Mouse (Mus musculus) hindbrain, embryonic 15.5 days (tissue): ENCODE results near the gene Ccdc60. TPM values are rescaled to one million over a fixed set of nuclear protein-coding genes. Genes with fewer than 3 reads are reported as not detected.
A peak's percentile ranks its signal among the peaks of the same experiment; 100 is the strongest.

Experiments
- ATAC-seq: fragments of 200-750 bp; cut with Nextera tagmentation; 2 replicates; pipeline ENCODE4 v1.8.0; 2017; ENCODE audit warnings: low read depth, moderate number of reproducible peaks, moderate TSS enrichment; ENCODE audit not compliant: low FRiP score
- H3K27ac ChIP-seq: fragments of 300-500 bp; sonication (generic); replicated peaks from 2 replicates; pipeline ENCODE4 v1.5.1; 2015; ENCODE audit warnings: mild to moderate bottlenecking, inconsistent platforms
- H3K27me3 ChIP-seq: fragments of 300-500 bp; sonication (generic); 2 replicates; pipeline ENCODE4 v1.6.1; 2015; ENCODE audit warnings: control low read depth, inconsistent platforms
- H3K36me3 ChIP-seq: fragments of 300-500 bp; sonication (generic); 2 replicates; pipeline ENCODE4 v1.6.1; 2015; ENCODE audit warnings: control low read depth, inconsistent platforms
- H3K4me1 ChIP-seq: fragments of 300-500 bp; sonication (generic); replicated peaks from 2 replicates; pipeline ENCODE4 v1.6.1; 2015; ENCODE audit warnings: control low read depth, inconsistent platforms
- H3K4me2 ChIP-seq: fragments of 300-500 bp; sonication (generic); 2 replicates; pipeline ENCODE4 v1.6.1; 2015; ENCODE audit warnings: moderate library complexity, mild to moderate bottlenecking, inconsistent platforms
- H3K4me3 ChIP-seq: fragments of 300-500 bp; sonication (generic); 2 replicates; pipeline ENCODE4 v1.5.1; 2015; ENCODE audit warnings: mild to moderate bottlenecking, inconsistent platforms
- H3K9ac ChIP-seq: fragments of 300-500 bp; sonication (generic); 2 replicates; pipeline ENCODE4 v1.6.1; 2015; ENCODE audit warnings: inconsistent platforms
- H3K9me3 ChIP-seq: fragments of 300-500 bp; sonication (generic); 2 replicates; pipeline ENCODE4 v1.6.1; 2016; ENCODE audit warnings: control low read depth, inconsistent platforms
- WGBS: fragments of 180-500 bp; shearing (Covaris S2); methylation state at CpG from one replicate; pipeline ENCODE4 v1.1.7; 2015; 5-methylcytosine and 5-hydroxymethylcytosine counted together
- polyA plus RNA-seq: library from polyadenylated mRNA; unstranded; fragments of >200 nt; fragmentation: Nextera tagmentation; extraction: Ambion mirVana; gene quantifications from 2 replicates; pipeline ENCODE4 v1.2.1, GENCODE M21; 2015

Ccdc60 gene
- polyA plus RNA-seq, 1 experiment from 2014 or later: 2.8 TPM

DNA sequence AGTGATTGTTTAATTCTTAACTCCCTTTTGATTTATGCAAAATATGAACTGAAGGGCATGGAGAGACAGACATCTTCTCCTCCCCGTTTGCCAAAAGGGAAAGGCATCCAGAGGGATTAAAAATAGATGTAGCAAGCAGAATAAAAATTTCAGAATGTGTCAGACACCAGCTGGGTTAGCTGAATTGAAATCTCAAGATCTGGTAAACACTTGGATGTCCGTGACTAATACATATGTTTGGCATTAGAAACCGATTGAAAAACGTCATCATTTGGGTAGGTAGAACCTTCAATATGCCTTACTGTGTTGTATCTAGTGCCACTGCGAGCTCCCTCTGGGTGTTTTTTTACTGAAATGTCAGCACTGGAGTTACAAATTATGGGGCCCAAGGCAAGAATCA lies 4.7 kb upstream of the Ccdc60 start:
- Histone ChIP-seq H3K4me2 (no peak overlapping the region), H3K9ac (no peak overlapping the region), H3K4me3 (no peak overlapping the region), H3K4me1 (peaks cover 16% of the 10 kb centered on the region), H3K36me3 (no peaks in the 10 kb centered on the region), H3K27ac (no peak overlapping the region), H3K27me3 (no peaks in the 10 kb centered on the region), H3K9me3 (no peaks in the 10 kb centered on the region)
- 82% methylated on average over 5 of the region's 5 CpGs for WGBS
- ATAC-seq: no peak

DNA sequence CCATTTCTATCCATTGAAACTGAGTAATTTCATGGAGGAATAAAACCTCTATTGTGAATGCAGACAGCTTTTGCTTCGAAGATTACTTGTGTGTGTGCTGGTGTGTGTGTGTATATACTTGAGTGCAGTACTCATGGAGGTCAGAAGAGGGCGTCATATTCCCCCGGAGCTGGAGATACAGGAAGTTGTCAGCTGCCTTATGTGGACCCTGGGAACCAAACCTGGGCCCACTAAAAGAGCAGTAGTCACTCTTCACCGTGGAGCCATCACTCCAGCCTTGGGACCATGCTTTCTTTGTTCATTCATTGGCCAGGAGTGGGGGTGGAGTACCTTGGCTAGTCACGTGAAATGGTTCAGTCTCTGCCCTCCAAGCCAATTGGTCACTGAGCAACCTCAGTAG lies 1.8 kb upstream of the Ccdc60 start:
- Histone ChIP-seq H3K27ac (no peak overlapping the region), H3K9me3 (no peaks in the 10 kb centered on the region), H3K9ac (no peak overlapping the region), H3K4me1 (peaks cover 24% of the 10 kb centered on the region), H3K4me2 (no peak overlapping the region), H3K4me3 (no peak overlapping the region), H3K36me3 (no peaks in the 10 kb centered on the region), H3K27me3 (no peaks in the 10 kb centered on the region)
- no peak for ATAC-seq
- 83% methylated on average over 5 of the region's 5 CpGs for WGBS

DNA sequence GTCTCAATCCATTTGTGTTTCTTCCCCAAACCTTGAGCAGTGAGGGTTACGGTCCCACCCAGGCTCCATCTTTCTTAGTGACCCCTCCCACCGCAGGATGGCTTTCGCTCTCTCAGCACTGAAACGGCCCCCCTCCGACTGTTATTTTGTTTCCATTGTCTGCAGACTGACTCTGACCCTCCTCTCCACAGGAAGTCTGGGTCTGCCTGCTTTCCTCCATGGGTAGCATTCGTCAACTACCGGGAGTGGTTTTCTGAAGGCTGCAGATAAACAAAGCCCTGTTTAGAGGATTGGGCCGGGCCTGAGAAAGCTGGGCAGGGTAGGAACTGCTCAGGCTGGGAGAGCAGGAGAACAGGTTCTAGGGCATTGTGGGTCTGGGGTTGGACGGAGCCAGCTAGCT lies 1.1 kb upstream of the Ccdc60 start:
- H3K27me3 ChIP-seq: no peaks in the 10 kb centered on the region
- no peak overlapping the region for H3K27ac ChIP-seq
- WGBS: 3% methylated on average over 9 of the region's 9 CpGs
- no peaks in the 10 kb centered on the region for H3K9me3 ChIP-seq
- ATAC-seq: no peak
- no peaks in the 10 kb centered on the region for H3K36me3 ChIP-seq
- no peak overlapping the region for H3K4me3 ChIP-seq
- H3K4me2 ChIP-seq: peak overlapping the region; percentile 38
- H3K9ac ChIP-seq: no peak overlapping the region
- peaks cover 27% of the 10 kb centered on the region for H3K4me1 ChIP-seq

DNA sequence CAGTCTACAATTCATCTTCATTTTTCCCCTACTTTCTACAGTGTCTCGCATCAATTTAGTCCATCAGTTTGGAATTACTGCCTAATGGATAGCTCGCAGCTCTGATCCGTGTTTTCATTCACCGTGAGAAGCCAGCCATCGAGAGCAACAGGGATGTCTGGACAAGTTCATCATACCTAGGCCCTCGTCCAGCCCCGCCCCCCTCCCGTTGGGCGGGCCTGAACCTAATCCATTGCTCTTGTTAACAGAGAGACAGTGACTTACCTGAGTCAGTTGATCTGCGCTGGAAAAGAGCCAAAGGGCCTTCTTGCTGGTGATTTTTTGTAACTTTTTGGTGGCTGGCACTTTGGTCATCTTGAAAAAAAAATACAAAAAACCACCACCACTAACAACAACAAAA lies 602 bp downstream of the Ccdc60 start:
- no peak for ATAC-seq
- no peak overlapping the region for H3K9ac ChIP-seq
- H3K27ac ChIP-seq: no peak overlapping the region
- H3K4me1 ChIP-seq: peaks cover 27% of the 10 kb centered on the region
- H3K36me3 ChIP-seq: no peaks in the 10 kb centered on the region
- no peak overlapping the region for H3K4me3 ChIP-seq
- no peaks in the 10 kb centered on the region for H3K27me3 ChIP-seq
- H3K4me2 ChIP-seq: peak overlapping the region; percentile 22; the same call in 1 of the 2 replicates
- no peaks in the 10 kb centered on the region for H3K9me3 ChIP-seq
- 43% methylated on average over 10 of the region's 10 CpGs for WGBS

DNA sequence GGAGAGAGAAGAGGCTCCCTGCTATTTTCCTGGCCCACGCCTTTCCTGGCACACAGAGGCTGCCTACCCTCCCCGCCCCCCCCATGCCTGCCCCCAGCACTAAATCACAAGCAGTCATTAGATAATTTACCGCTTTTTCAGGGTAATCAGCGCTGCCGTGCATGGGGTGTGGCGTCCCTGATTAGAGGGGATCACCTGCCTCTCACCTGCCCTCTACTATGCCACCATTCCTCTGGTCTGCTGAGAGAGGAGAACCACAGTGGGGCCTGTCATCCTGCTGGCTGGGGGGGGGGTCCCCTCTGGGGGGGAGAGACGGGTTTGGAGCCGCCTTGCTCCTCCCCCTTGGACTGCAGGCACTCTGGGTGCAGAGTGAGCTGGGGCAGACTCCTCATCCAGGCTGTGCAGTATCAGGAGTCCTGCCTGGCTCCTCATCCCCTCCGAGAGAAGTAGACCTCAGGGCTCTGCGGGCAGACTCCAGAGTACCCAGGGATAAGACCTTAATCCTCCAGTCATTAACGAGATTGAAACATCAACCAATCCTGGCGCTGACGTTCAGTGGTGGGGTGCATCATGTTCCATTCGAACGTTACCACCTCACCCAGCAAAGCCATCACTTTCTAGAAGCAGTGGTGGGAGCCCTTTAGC lies 3.1 kb downstream of the Ccdc60 start:
- no peak overlapping the region for H3K27ac ChIP-seq
- WGBS: 37% methylated on average over 15 of the region's 15 CpGs
- peak; percentile 37; the same call in 1 of the 2 replicates for ATAC-seq
- peaks cover 27% of the 10 kb centered on the region for H3K4me1 ChIP-seq
- no peak overlapping the region for H3K4me3 ChIP-seq
- peak overlapping the region; percentile 28 for H3K4me2 ChIP-seq
- 0 out of 2 replicates have a peak overlapping the region, but pooled peaks have one; percentile 16 for H3K9ac ChIP-seq
- no peaks in the 10 kb centered on the region for H3K36me3 ChIP-seq
- no peaks in the 10 kb centered on the region for H3K27me3 ChIP-seq
- H3K9me3 ChIP-seq: no peaks in the 10 kb centered on the region

DNA sequence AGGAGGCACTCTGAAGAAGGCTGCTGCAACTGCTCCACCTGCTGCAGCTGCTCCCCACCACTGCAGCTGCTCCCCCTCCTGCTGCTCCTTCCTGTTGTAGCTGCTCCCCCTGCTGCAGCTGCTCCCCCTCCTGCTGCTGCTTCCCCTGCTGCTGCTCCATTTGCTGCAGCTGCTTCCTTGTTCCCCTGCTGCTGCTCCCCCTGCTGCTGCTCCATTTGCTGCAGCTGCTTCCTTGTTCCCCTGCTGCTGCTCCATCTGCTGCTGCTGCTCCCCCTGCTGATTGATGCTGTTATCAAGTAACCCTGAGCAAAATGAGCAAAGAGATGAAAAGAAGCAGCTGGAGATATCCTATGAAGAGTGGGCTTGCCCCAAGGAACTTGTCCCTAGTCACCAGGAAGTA lies 8.3 kb downstream of the Ccdc60 start:
- no peaks in the 10 kb centered on the region for H3K9me3 ChIP-seq
- no peak for ATAC-seq
- H3K9ac ChIP-seq: no peak overlapping the region
- no peaks in the 10 kb centered on the region for H3K27me3 ChIP-seq
- H3K4me2 ChIP-seq: no peak overlapping the region
- H3K4me3 ChIP-seq: no peak overlapping the region
- no peaks in the 10 kb centered on the region for H3K36me3 ChIP-seq
- no peak overlapping the region for H3K27ac ChIP-seq
- peaks cover 7% of the 10 kb centered on the region for H3K4me1 ChIP-seq

DNA sequence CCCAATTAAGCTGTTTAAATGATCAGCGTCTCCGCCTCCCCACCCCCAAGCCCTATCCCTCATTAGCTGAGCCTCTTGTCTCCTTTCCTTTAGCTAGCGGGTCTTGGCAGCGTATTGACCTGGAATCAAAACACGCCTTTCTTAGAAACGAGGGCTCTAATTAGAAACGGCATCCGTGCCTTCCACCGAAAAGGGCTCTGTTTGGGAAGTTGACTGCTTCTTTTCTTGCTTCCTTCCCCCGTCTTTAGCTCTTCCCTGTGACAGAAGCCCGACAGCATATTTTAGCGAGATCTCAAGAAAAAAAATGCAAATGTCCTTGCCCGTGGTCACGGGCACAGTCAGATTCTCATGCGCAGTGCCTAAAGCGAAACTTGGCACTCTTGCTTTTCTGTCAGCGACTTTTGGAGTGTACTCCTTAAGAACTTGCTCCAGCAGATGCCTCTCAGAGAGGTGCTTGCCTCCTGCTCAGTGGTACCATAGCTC lies 10.3 kb downstream of the Ccdc60 start:
- no peak for ATAC-seq
- Histone ChIP-seq H3K36me3 (no peaks in the 10 kb centered on the region), H3K27me3 (no peaks in the 10 kb centered on the region), H3K4me1 (peaks cover 24% of the 10 kb centered on the region), H3K9me3 (no peaks in the 10 kb centered on the region), H3K9ac (no peak overlapping the region), H3K4me2 (peak overlapping the region; percentile 7), H3K27ac (no peak overlapping the region), H3K4me3 (no peak overlapping the region)
- 60% methylated on average over 17 of the region's 17 CpGs for WGBS

DNA sequence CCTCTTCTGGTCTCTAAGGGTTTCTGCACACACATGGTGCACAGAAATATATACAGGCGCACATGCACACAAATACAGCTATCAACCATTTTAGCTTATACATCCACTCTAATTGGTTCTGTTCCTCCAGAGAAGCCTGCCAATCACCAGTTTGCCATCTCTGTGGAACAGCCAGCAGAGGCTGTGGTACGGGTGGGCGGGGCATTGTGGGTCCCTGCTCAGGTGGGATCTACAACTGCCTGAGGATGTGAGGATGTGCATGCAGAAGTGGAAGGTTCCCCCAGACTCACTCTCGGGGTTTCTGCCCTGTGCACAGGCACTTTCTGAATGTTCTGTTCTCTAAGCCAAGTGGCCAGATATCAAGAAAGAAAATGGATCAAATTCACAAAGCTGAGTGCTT lies 10.8 kb downstream of the Ccdc60 start:
- no peaks in the 10 kb centered on the region for H3K27me3 ChIP-seq
- H3K27ac ChIP-seq: no peak overlapping the region
- no peaks in the 10 kb centered on the region for H3K36me3 ChIP-seq
- H3K9me3 ChIP-seq: no peaks in the 10 kb centered on the region
- H3K4me3 ChIP-seq: no peak overlapping the region
- WGBS: 92% methylated on average over 4 of the region's 4 CpGs
- no peak for ATAC-seq
- no peak overlapping the region for H3K9ac ChIP-seq
- peaks cover 29% of the 10 kb centered on the region for H3K4me1 ChIP-seq
- peak overlapping the region; percentile 7; the same call in 1 of the 2 replicates for H3K4me2 ChIP-seq

DNA sequence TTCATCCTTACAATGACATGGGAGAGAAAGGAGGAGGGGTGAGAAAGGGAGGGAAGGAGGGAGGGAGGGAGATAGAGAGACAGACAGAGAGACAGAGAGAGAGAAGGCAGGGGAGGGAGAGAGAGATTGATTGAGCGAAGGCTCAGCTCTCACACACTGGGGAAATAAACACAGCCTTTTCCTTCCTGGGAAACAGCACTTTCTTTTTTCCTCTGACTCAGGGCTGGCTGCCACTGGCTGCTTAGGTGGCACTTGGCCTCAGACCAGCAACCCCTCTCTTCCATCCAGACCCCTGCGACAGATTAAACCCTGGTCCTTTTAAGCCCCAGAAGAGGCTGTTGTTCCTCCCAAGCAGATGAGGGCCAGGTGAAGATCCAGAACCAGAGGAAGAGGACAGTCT lies 14.0 kb downstream of the Ccdc60 start:
- Histone ChIP-seq H3K4me1 (peaks cover 33% of the 10 kb centered on the region), H3K9me3 (no peaks in the 10 kb centered on the region), H3K4me2 (no peak overlapping the region), H3K27me3 (no peaks in the 10 kb centered on the region), H3K9ac (no peak overlapping the region), H3K4me3 (no peak overlapping the region), H3K27ac (peak overlapping the region; percentile 47), H3K36me3 (no peaks in the 10 kb centered on the region)
- 19% methylated on average over 2 of the region's 2 CpGs for WGBS
- peak; percentile 39; the same call in 1 of the 2 replicates for ATAC-seq

DNA sequence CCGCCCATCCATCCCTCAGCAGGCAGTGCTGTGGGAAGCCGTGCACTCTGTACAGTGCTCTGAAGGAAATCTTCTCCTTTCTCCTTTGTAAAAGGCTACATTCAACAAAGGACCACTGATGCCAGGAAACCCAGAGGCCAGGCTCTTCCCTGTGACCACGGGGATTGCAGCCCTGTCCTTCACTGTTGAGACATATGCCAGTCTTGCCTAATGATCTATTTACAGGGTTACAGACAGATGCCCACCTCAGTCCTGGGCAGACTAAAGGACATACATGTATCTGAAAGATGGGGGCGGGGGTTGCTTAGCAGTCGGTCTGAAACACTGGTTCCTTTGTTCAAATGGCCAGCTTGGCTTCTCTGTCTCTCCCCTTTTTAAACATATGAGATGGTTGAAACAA lies 14.4 kb downstream of the Ccdc60 start:
- Histone ChIP-seq H3K36me3 (no peaks in the 10 kb centered on the region), H3K4me2 (no peak overlapping the region), H3K27ac (peak overlapping the region; percentile 47), H3K4me3 (no peak overlapping the region), H3K4me1 (peaks cover 38% of the 10 kb centered on the region), H3K9me3 (no peaks in the 10 kb centered on the region), H3K9ac (no peak overlapping the region), H3K27me3 (no peaks in the 10 kb centered on the region)
- peak; percentile 45; the same call in 1 of the 2 replicates for ATAC-seq
- WGBS: 25% methylated on average over 5 of the region's 5 CpGs

DNA sequence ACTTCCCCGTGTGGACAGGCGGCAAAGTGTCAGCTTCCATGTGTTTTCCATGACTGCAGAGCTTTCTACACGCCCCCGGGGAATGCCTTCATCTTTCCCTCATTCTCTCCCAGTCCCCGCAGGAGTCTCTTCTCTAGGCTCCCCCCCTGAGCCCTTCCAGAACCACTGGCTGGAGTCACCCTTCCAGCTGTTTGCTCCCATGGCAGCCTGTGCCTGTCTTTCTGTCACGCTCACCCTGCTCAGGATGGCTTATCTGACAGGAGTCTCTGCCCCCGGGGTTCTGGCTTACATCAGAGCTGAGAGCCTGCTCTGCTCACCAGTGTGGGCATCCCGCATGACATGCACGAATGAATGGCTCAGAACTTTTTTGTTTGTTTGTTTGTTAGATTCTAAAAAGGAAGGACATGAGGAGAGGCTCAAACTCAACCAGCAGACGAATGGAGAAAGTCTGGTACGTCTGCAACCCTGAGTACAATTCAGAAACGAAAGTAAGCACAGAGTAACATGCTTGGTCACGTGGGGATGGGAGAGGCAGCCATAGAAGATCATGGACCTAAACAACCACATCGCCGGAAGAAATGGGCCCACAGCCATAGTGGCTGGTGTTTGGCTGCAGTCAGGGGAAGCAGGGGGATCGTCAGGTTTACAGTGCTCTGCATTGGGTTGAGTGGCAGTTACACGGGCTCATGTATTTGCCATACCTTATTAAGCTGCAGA lies 17.1 kb downstream of the Ccdc60 start:
- peaks cover 45% of the 10 kb centered on the region for H3K4me1 ChIP-seq
- no peak overlapping the region for H3K4me3 ChIP-seq
- H3K9me3 ChIP-seq: no peaks in the 10 kb centered on the region
- no peaks in the 10 kb centered on the region for H3K36me3 ChIP-seq
- H3K4me2 ChIP-seq: no peak overlapping the region
- no peaks in the 10 kb centered on the region for H3K27me3 ChIP-seq
- H3K9ac ChIP-seq: no peak overlapping the region
- WGBS: 72% methylated on average over 17 of the region's 17 CpGs
- no peak for ATAC-seq
- H3K27ac ChIP-seq: no peak overlapping the region

DNA sequence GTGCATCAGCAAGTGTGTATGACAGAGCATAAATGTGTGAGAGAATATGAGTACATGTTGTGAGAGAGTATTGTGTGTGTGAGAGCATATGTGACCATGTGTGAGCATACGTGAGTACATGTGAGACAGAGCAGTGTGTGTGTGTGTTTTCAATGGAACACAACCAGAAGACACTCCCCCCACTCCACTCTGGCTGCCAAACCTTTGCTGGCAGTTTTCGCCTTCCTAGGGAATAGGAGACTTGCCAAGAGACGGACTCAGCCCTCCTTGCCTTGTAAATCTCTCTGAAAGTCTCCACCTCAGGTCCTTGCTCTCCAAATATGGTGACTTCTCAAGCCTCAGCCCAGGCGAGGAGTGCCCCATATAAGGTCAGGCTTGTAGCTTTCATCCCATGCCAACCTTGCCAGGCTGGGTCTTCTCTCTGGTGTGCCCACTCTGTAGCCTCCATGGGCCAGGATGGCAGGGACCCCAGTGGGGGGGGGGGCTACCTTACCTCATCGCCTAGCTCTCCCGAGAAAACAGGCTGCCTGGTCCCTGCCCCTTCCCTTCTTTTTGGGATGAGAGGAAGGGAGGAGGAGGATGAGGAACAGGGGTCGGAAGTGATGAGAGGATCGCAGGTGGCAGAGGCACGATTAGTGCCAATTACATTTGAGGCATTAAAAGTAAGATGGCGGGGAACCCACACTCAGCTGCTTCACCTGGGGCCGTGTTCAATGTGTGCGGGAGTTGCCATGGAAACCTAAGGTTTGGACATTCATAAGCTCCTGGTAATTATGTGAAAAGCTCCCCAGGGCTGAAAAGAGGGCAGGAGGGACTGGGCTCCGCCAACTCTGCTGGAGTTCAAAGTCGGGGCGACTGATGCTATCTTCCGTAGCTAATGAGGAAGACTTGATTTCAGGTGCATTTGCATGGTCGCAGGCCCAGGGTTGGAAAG lies 19.3 kb downstream of the Ccdc60 start:
- H3K27me3 ChIP-seq: no peaks in the 10 kb centered on the region
- no peak overlapping the region for H3K4me3 ChIP-seq
- H3K9ac ChIP-seq: no peak overlapping the region
- WGBS: 54% methylated on average over 17 of the region's 17 CpGs
- no peaks in the 10 kb centered on the region for H3K36me3 ChIP-seq
- peak; percentile 25; the same call in 1 of the 2 replicates for ATAC-seq
- H3K4me1 ChIP-seq: peaks cover 34% of the 10 kb centered on the region
- no peak overlapping the region for H3K27ac ChIP-seq
- no peak overlapping the region for H3K4me2 ChIP-seq
- H3K9me3 ChIP-seq: no peaks in the 10 kb centered on the region
